Mouse (Mus musculus): ENCODE measurements around the gene Ccr10.

DNA sequence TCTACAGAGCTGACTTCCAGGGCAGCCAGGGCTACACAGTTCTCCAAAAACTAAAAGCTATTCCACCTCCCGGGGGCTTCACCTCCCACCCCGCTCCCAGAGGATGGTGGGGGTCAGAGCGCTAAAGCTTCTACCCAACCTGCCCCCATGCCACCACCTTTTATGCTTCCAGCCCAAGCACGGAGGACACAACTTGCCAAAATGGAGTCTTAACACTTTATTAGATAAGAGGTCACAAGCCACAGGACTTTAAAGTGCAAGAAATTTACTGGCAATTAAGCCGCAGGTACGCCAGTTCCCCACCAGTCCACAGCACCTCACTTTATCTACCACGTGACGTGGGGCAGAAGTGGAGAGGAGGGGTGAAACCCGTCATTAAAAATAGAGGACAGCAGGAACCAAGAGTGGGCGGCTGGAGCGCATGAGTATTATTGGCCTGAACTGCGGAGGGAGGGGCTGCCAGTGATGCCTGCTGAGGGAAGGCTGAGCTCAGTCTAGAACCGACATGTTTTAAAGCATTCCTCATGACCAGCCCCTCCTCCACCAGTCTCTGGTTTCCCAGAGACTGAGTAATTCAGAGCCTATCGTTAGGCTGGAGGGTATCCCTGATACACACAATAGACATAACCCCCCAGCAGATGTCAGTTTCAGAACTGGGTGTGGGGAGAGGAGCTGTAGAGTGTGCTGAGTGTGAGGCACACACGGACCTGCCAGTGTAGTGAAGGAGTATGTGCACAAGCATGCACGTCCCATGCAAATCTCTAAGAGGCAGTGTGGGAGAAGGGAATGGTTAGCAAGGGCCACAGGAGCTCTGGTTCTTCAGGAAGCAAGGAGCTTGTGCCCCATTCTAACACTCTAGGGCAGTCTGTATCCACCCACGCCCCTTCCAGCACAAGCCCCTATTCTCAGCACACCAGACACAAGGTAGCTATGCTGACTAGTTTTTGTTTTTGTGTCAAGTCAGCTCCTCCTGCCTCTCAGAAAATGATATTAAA is 16.0 kb upstream of the Ccr10 start:
- no peak for TF ChIP-seq EP300 (IDR thresholded peaks at IDR 0.05; ENCODE audit: insufficient read depth, low read depth, low read length)
- no peak for TF ChIP-seq CTCF (IDR thresholded peaks at IDR 0.05)

All from heart, adult 2 months (tissue).